Mouse (Mus musculus) MEL (cell line): ENCODE results near the gene Maml3.

Experiments
- CTCF ChIP-seq, 3 experiments: IDR thresholded peaks in 2 of 3; conservative IDR thresholded peaks in 1 of 3; 2 replicates each; pipeline ENCODE4 v1.5.1; 2011 to 2012; ENCODE audit warnings: low read length in 3 of 3, low read depth in 2 of 3, mild to moderate bottlenecking in 2 of 3, improper control_type of control experiment in 1 of 3, inconsistent platforms in 1 of 3, mixed read lengths in 1 of 3, moderate library complexity in 1 of 3; ENCODE audit not compliant: control insufficient read depth in 1 of 3, insufficient read depth in 1 of 3, poor library complexity in 1 of 3, severe bottlenecking in 1 of 3
- EP300 ChIP-seq, 2 experiments: IDR thresholded peaks; 2 replicates each; pipeline ENCODE4 v1.6.1; 2011; ENCODE audit warnings: improper control_type of control experiment in 2 of 2, low read length in 2 of 2, low read depth in 1 of 2, mild to moderate bottlenecking in 1 of 2
- KAT2A ChIP-seq: conservative IDR thresholded peaks from 2 replicates; pipeline ENCODE4 v1.6.1; 2012; ENCODE audit warnings: low read depth, low read length, improper control_type of control experiment, inconsistent platforms
- MEF2A ChIP-seq: IDR thresholded peaks from 2 replicates; pipeline ENCODE4 v1.6.1; 2014; ENCODE audit warnings: low read depth, mild to moderate bottlenecking, inconsistent platforms, low read length, improper control_type of control experiment; ENCODE audit not compliant: poor library complexity, insufficient replicate concordance, severe bottlenecking; ENCODE audit errors: extremely low read depth
- POLR2A ChIP-seq, 2 experiments: IDR thresholded peaks; 2 replicates each; pipeline ENCODE4 v1.6.1; 2011 to 2012; ENCODE audit warnings: low read length in 2 of 2, mild to moderate bottlenecking in 2 of 2, control low read depth in 1 of 2, improper control_type of control experiment in 1 of 2, low read depth in 1 of 2, moderate library complexity in 1 of 2; ENCODE audit not compliant: control insufficient read depth in 1 of 2, insufficient read depth in 1 of 2, poor library complexity in 1 of 2
- RAD21 ChIP-seq: IDR thresholded peaks from 2 replicates; pipeline ENCODE4 v1.6.1; 2011; ENCODE audit warnings: mild to moderate bottlenecking, low read depth, low read length, improper control_type of control experiment
- TCF12 ChIP-seq: IDR thresholded peaks from 2 replicates; pipeline ENCODE4 v1.6.1; 2014; ENCODE audit warnings: low read depth, mild to moderate bottlenecking, inconsistent platforms, low read length, improper control_type of control experiment, moderate library complexity
- USF1 ChIP-seq: IDR thresholded peaks from 2 replicates; pipeline ENCODE4 v1.6.1; 2014; ENCODE audit warnings: low read depth, mild to moderate bottlenecking, inconsistent platforms, low read length, improper control_type of control experiment, moderate library complexity
- USF2 ChIP-seq, 2 experiments: IDR thresholded peaks; 2 replicates each; pipeline ENCODE4 v1.6.1; 2011 to 2012; ENCODE audit warnings: improper control_type of control experiment in 2 of 2, low read length in 2 of 2, borderline replicate concordance in 1 of 2, inconsistent platforms in 1 of 2, low read depth in 1 of 2, mild to moderate bottlenecking in 1 of 2; ENCODE audit not compliant: insufficient read depth in 1 of 2
- ZKSCAN1 ChIP-seq: IDR thresholded peaks from 2 replicates; pipeline ENCODE4 v1.6.1; 2012; ENCODE audit warnings: low read depth, mild to moderate bottlenecking, inconsistent platforms, low read length, improper control_type of control experiment, moderate library complexity

- TF ChIP-seq ZKSCAN1 (no peak), TCF12 (no peak), POLR2A (IDR thresholded peaks at IDR 0.05; ENCODE audit: control insufficient read depth in 1 of 2, insufficient read depth in 1 of 2, low read depth in 1 of 2, low read length in 2 of 2, poor library complexity in 1 of 2) (no peak), EP300 (IDR thresholded peaks at IDR 0.05; ENCODE audit: low read depth in 1 of 2, low read length in 2 of 2) (no peak), MEF2A (no peak), CTCF (IDR thresholded peaks at IDR 0.05 in 2 of 3, conservative IDR thresholded peaks at IDR 0.05 in 1 of 3; ENCODE audit: control insufficient read depth in 1 of 3, insufficient read depth in 1 of 3, low read depth in 2 of 3, low read length in 3 of 3, poor library complexity in 1 of 3, severe bottlenecking in 1 of 3) (no peak), USF1 (no peak), KAT2A (no peak), RAD21 (no peak), USF2 (IDR thresholded peaks at IDR 0.05; ENCODE audit: borderline replicate concordance in 1 of 2, insufficient read depth in 1 of 2, low read depth in 1 of 2, low read length in 2 of 2) (no peak)
Measured at GRCm38 (mm10) chr3:51912214-51912613, 192.7 kb downstream of the Maml3 start.
